Mouse (Mus musculus): Measurements from ENCODE around the gene Adh6b. TPM values are rescaled to one million over a fixed set of nuclear protein-coding genes. Genes with fewer than 3 reads are reported as not detected.
"Not testable (repeated sequence)": the region's sequence is repeated elsewhere in the genome, so short reads cannot be mapped to it uniquely, and the experiment has no call there.

The Adh6b gene
- total RNA-seq, 2 experiments from 2014 or later, result not detected

- DNase-seq, result no peak
Measured at GRCm38 (mm10) chr3:138360721-138361120, 19.1 kb downstream of the Adh6b start.

- DNase-seq, result no peak
Measured at GRCm38 (mm10) chr3:138362920-138363319, 21.3 kb downstream of the Adh6b start.

- DNase-seq, result no peak
Measured at GRCm38 (mm10) chr3:138366181-138366580, 24.6 kb downstream of the Adh6b start.

GRCm38 (mm10) chr3:138369546-138369945 is 28.0 kb downstream of the Adh6b start:
- no peak for DNase-seq

- DNase-seq, result not testable (repeated sequence)
Measured at GRCm38 (mm10) chr3:138370289-138370688, 28.7 kb downstream of the Adh6b start.

- no peak for DNase-seq
Measured at GRCm38 (mm10) chr3:138373920-138374319, 32.3 kb downstream of the Adh6b start.

- no peak for DNase-seq
Measured at GRCm38 (mm10) chr3:138375148-138375547, 33.6 kb downstream of the Adh6b start.

GRCm38 (mm10) chr3:138381133-138381532 is 39.6 kb downstream of the Adh6b start:
- no peak for DNase-seq

GRCm38 (mm10) chr3:138387155-138387554 is 45.6 kb downstream of the Adh6b start:
- no peak for DNase-seq

- no peak for DNase-seq
Measured at GRCm38 (mm10) chr3:138404872-138405271, 63.3 kb downstream of the Adh6b start.

- DNase-seq, result no peak
Measured at GRCm38 (mm10) chr3:138405341-138405740, 63.8 kb downstream of the Adh6b start.

GRCm38 (mm10) chr3:138405840-138406239 is 64.3 kb downstream of the Adh6b start:
- no peak for DNase-seq

GRCm38 (mm10) chr3:138407920-138408319 is 66.3 kb downstream of the Adh6b start:
- no peak for DNase-seq

Other genes starting within 250 kb of the Adh6b start
- 1 to 10 TPM; 1.5 to 1.8 TPM for gene Trmt10a, start 198.3 kb upstream of the Adh6b start, total RNA-seq (2021)
- 1 to 10 TPM; 1.8 TPM for gene Mttp, start 196.8 kb upstream of the Adh6b start, total RNA-seq (2021)
- gene 4930579F01Rik, start 147.9 kb upstream of the Adh6b start, total RNA-seq (2021), result not detected
- gene Adh7, start 124.0 kb upstream of the Adh6b start, total RNA-seq (2021), result 1 to 10 TPM in 1 of 2 experiments, under 1 TPM in 1; 0.23 to 1.5 TPM
- 10 to 100 TPM; 25.2 to 50.3 TPM for gene Adh1, start 80.8 kb upstream of the Adh6b start, total RNA-seq (2021)
- gene Adh6a, start 28.5 kb upstream of the Adh6b start, total RNA-seq (2021), result not detected
- gene Adh4, start 73.7 kb downstream of the Adh6b start, total RNA-seq (2021), result not detected
- gene Adh5, start 101.3 kb downstream of the Adh6b start, total RNA-seq (2021), result 10 to 100 TPM; 55.9 to 57.2 TPM
- gene Metap1, start 147.7 kb downstream of the Adh6b start, total RNA-seq (2021), result 10 to 100 TPM; 40.4 to 46.1 TPM
- gene Eif4e, start 184.4 kb downstream of the Adh6b start, total RNA-seq (2021), result 100 to 1,000 TPM; 109 to 113 TPM